Mouse (Mus musculus): Measurements from ENCODE around the gene Gm34302. TPM values are rescaled to one million over a fixed set of nuclear protein-coding genes. Genes with fewer than 3 reads are reported as not detected.

The Gm34302 gene
- polyA plus RNA-seq, 1 experiment from 2014 or later = not detected

DNA sequence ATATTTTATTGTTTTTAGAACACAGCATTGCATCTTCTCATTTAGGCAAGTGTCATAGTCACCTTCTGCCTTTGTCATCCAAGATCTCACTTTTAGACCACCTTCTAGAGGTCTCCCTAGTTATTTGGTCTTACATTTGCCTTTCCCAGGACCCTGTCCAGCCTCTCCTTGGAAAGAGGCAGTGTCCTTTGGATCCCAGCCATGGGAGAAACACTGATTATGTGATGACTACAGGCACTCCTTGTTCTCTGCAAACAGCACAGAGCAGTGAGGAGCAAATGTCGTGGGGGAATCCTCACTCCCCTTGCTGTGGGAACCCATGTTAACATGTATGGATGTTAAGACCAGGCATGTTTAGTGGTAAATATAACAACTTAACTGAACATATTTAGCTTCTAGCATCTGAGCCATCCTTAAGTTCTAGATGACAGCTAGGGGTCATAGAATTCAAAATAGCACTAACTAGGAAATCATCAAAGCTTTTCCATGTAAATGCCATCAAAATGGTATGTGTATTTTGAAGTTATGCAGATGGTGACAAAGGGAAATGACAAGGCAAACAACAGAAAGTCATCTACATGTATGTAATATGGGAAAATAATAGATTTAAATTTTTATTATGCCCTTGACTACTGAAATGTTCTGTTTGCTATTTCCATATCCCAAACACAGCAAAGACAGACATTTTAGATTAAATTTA, 43.1 kb downstream of the Gm34302 start:
- Histone ChIP-seq H3K27me3 (ENCODE audit: insufficient read depth, low read length) (no peaks in the 10 kb centered on the region), H3K9ac (replicated peaks; ENCODE audit: low read length) (no peak overlapping the region), H3K27ac (ENCODE audit: low read length) (no peak overlapping the region), H3K4me3 (ENCODE audit: low read length) (no peak overlapping the region), H3K9me3 (ENCODE audit: low read length) (peaks cover 3% of the 10 kb centered on the region; the same call in 1 of the 2 replicates), H3K4me1 (ENCODE audit: insufficient read depth, low read length) (no peaks in the 10 kb centered on the region), H3K36me3 (ENCODE audit: insufficient read depth, low read length) (no peaks in the 10 kb centered on the region), H3K4me2 (replicated peaks; ENCODE audit: low read depth, low read length) (no peak overlapping the region)
- no peak for ATAC-seq (ENCODE audit: low FRiP score, low TSS enrichment)
- WGBS = 64% methylated on average over 1 of the region's 1 CpGs

DNA sequence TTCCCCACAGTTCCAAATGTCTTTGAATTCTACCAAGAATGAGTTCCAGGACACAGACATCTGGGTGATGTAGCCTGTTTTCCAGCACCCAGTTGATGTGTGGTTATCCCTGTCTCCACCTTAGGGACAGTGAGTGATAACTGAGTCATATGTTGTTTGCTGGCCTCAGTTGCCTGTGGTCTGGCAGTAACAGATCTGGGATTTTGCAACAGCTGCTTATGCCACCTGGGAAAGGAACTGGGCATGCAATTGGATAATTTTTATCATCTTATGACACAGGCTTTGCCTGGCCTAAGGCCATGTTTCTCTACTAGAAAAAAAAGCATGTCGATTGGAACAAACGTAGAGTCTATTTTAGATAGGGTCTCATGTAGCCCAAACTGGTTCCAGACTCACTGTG, 43.9 kb downstream of the Gm34302 start:
- no peak overlapping the region for H3K4me3 ChIP-seq (ENCODE audit: low read length)
- H3K4me1 ChIP-seq (ENCODE audit: insufficient read depth, low read length) = no peaks in the 10 kb centered on the region
- peaks cover 3% of the 10 kb centered on the region; the same call in 1 of the 2 replicates for H3K9me3 ChIP-seq (ENCODE audit: low read length)
- WGBS = 90% methylated on average over 2 of the region's 2 CpGs
- H3K4me2 ChIP-seq (replicated peaks; ENCODE audit: low read depth, low read length) = no peak overlapping the region
- no peak overlapping the region for H3K9ac ChIP-seq (replicated peaks; ENCODE audit: low read length)
- 0 out of 2 replicates have a peak overlapping the region, but pooled peaks have one; percentile 5 for H3K27ac ChIP-seq (ENCODE audit: low read length)
- H3K27me3 ChIP-seq (ENCODE audit: insufficient read depth, low read length) = no peaks in the 10 kb centered on the region
- no peaks in the 10 kb centered on the region for H3K36me3 ChIP-seq (ENCODE audit: insufficient read depth, low read length)
- ATAC-seq (ENCODE audit: low FRiP score, low TSS enrichment) = no peak

DNA sequence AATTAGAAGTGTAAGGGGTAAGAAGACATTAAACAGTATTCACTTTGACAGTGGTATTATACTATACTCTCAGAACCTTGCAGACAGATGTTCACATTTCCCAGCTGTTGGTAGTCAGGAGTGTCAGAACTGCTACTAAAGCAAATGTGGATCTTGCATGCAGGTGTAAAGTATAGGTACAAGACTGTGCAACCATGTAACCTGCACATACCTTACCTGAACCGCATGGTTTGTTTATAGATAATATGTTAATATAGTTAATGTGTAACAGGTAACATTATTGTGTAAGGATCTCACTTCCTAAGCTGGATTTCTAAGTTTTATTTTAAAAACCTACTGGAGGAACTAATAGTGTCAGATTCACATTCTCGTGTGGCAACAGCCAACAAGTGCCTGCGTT, 44.8 kb downstream of the Gm34302 start:
- Histone ChIP-seq H3K27ac (ENCODE audit: low read length) (peak overlapping the region; percentile 51; the same call in 1 of the 2 replicates), H3K36me3 (ENCODE audit: insufficient read depth, low read length) (no peaks in the 10 kb centered on the region), H3K4me1 (ENCODE audit: insufficient read depth, low read length) (no peaks in the 10 kb centered on the region), H3K4me2 (replicated peaks; ENCODE audit: low read depth, low read length) (no peak overlapping the region), H3K9me3 (ENCODE audit: low read length) (peaks cover 3% of the 10 kb centered on the region; the same call in 1 of the 2 replicates), H3K27me3 (ENCODE audit: insufficient read depth, low read length) (no peaks in the 10 kb centered on the region), H3K4me3 (ENCODE audit: low read length) (no peak overlapping the region), H3K9ac (replicated peaks; ENCODE audit: low read length) (no peak overlapping the region)
- peak; percentile 77 for ATAC-seq (ENCODE audit: low FRiP score, low TSS enrichment)
- WGBS = 60% methylated on average over 3 of the region's 3 CpGs

Other genes starting within 250 kb of the Gm34302 start
- 38.2 and 42.0 TPM in 2 replicates for gene Mme, start 242.3 kb downstream of the Gm34302 start, polyA plus RNA-seq (2015; fragmentation: Nextera tagmentation; extraction: Ambion mirVana)